Mouse (Mus musculus): ENCODE results near the gene Tacc2. TPM values are rescaled to one million over a fixed set of nuclear protein-coding genes. Genes with fewer than 3 reads are reported as not detected.
"Not testable (repeated sequence)": the region's sequence is repeated elsewhere in the genome, so short reads cannot be mapped to it uniquely, and the experiment has no call there.

Gene Tacc2
- total RNA-seq, 2 experiments from 2014 or later = 91.9 to 95.2 TPM

GRCm38 (mm10) chr7:130646762-130647139 lies 69.5 kb downstream of the Tacc2 start:
- peak in 1 of 2 experiments; percentile 29 for DNase-seq (ENCODE audit: low spot score in 2 of 2)

GRCm38 (mm10) chr7:130648061-130648460 lies 70.8 kb downstream of the Tacc2 start:
- no peak for DNase-seq (ENCODE audit: low spot score in 2 of 2)

- DNase-seq (ENCODE audit: low spot score in 2 of 2) = no peak
These were observed 72.0 kb downstream of the Tacc2 start for GRCm38 (mm10) chr7:130649257-130649656.

- no peak for DNase-seq (ENCODE audit: low spot score in 2 of 2)
These were observed 73.4 kb downstream of the Tacc2 start for GRCm38 (mm10) chr7:130650621-130651020.

- no peak for DNase-seq (ENCODE audit: low spot score in 2 of 2)
These were observed 75.9 kb downstream of the Tacc2 start for GRCm38 (mm10) chr7:130653036-130653555.

GRCm38 (mm10) chr7:130654562-130654961 lies 77.3 kb downstream of the Tacc2 start:
- no peak for DNase-seq (ENCODE audit: low spot score in 2 of 2)

- DNase-seq (ENCODE audit: low spot score in 2 of 2) = no peak
These were observed 79.7 kb downstream of the Tacc2 start for GRCm38 (mm10) chr7:130656965-130657364.

- no peak for DNase-seq (ENCODE audit: low spot score in 2 of 2)
These were observed 80.5 kb downstream of the Tacc2 start for GRCm38 (mm10) chr7:130657751-130658150.

- no peak for DNase-seq (ENCODE audit: low spot score in 2 of 2)
These were observed 81.9 kb downstream of the Tacc2 start for GRCm38 (mm10) chr7:130659129-130659528.

GRCm38 (mm10) chr7:130662250-130662649 lies 85.0 kb downstream of the Tacc2 start:
- no peak for DNase-seq (ENCODE audit: low spot score in 2 of 2)

- no peak for DNase-seq (ENCODE audit: low spot score in 2 of 2)
These were observed 85.6 kb downstream of the Tacc2 start for GRCm38 (mm10) chr7:130662869-130663268.

GRCm38 (mm10) chr7:130664037-130664436 lies 86.8 kb downstream of the Tacc2 start:
- DNase-seq (ENCODE audit: low spot score in 2 of 2) = no peak

- DNase-seq (ENCODE audit: low spot score in 2 of 2) = no peak
These were observed 87.4 kb downstream of the Tacc2 start for GRCm38 (mm10) chr7:130664629-130665028.

- no peak for DNase-seq (ENCODE audit: low spot score in 2 of 2)
These were observed 88.1 kb downstream of the Tacc2 start for GRCm38 (mm10) chr7:130665358-130665757.

- DNase-seq (ENCODE audit: low spot score in 2 of 2) = not testable (repeated sequence)
These were observed 90.8 kb downstream of the Tacc2 start for GRCm38 (mm10) chr7:130668013-130668412.

GRCm38 (mm10) chr7:130668729-130669281 lies 91.6 kb downstream of the Tacc2 start:
- DNase-seq (ENCODE audit: low spot score in 2 of 2) = peak; percentile 34 to 37

- peak; percentile 36 to 41 for DNase-seq (ENCODE audit: low spot score in 2 of 2)
These were observed 92.2 kb downstream of the Tacc2 start for GRCm38 (mm10) chr7:130669370-130669881.

GRCm38 (mm10) chr7:130670358-130670757 lies 93.1 kb downstream of the Tacc2 start:
- DNase-seq (ENCODE audit: low spot score in 2 of 2) = no peak

- no peak for DNase-seq (ENCODE audit: low spot score in 2 of 2)
These were observed 94.1 kb downstream of the Tacc2 start for GRCm38 (mm10) chr7:130671301-130671700.

GRCm38 (mm10) chr7:130673169-130674033 lies 96.2 kb downstream of the Tacc2 start:
- DNase-seq (ENCODE audit: low spot score in 2 of 2) = peak; percentile 51 to 67

- no peak for DNase-seq (ENCODE audit: low spot score in 2 of 2)
These were observed 97.3 kb downstream of the Tacc2 start for GRCm38 (mm10) chr7:130674526-130674925.

GRCm38 (mm10) chr7:130676885-130677540 lies 99.8 kb downstream of the Tacc2 start:
- DNase-seq (ENCODE audit: low spot score in 2 of 2) = no peak

All from layer of hippocampus, postnatal 10 days (tissue).